Mouse (Mus musculus) lung, adult 2 months (tissue): ENCODE results near the gene Dpyd. TPM values are rescaled to one million over a fixed set of nuclear protein-coding genes. Genes with fewer than 3 reads are reported as not detected.

Experiments
- DNase-seq: peaks from one replicate; pipeline ENCODE4 v3.0.0; 2022
- H3K4me1 ChIP-seq: fragments of 200-500 bp; 2 replicates; pipeline ENCODE4 v1.6.1; 2011; ENCODE audit warnings: low read length; ENCODE audit not compliant: control insufficient read depth, insufficient read depth
- H3K4me3 ChIP-seq: fragments of 200-500 bp; replicated peaks from 2 replicates; pipeline ENCODE3; 2011; ENCODE audit warnings: low read depth, mild to moderate bottlenecking, control low read depth, low read length; ENCODE audit errors: extremely low read depth
- CTCF ChIP-seq: fragments of 200-500 bp; IDR thresholded peaks from 2 replicates; pipeline ENCODE4 v1.5.1; 2011; ENCODE audit warnings: mild to moderate bottlenecking, low read length, control low read depth; ENCODE audit not compliant: insufficient read depth
- POLR2A ChIP-seq: fragments of 200-500 bp; IDR thresholded peaks from 2 replicates; pipeline ENCODE4 v1.6.1; 2011; ENCODE audit warnings: low read depth, mild to moderate bottlenecking, control low read depth, low read length, borderline replicate concordance; ENCODE audit errors: extremely low read depth
- WGBS: fragments of 180-500 bp; shearing (Covaris S2); methylation state at CpG from one replicate; pipeline ENCODE4 v1.1.7; 2018; 5-methylcytosine and 5-hydroxymethylcytosine counted together
- polyA plus RNA-seq: library from polyadenylated mRNA; depleted of rRNA; stranded (reverse); fragments of >200 nt; gene quantifications from 2 replicates; pipeline ENCODE4 v1.2.3, GENCODE M21; 2012

Gene Dpyd
- polyA plus RNA-seq, 1 experiment, result 1.4 TPM

DNA sequence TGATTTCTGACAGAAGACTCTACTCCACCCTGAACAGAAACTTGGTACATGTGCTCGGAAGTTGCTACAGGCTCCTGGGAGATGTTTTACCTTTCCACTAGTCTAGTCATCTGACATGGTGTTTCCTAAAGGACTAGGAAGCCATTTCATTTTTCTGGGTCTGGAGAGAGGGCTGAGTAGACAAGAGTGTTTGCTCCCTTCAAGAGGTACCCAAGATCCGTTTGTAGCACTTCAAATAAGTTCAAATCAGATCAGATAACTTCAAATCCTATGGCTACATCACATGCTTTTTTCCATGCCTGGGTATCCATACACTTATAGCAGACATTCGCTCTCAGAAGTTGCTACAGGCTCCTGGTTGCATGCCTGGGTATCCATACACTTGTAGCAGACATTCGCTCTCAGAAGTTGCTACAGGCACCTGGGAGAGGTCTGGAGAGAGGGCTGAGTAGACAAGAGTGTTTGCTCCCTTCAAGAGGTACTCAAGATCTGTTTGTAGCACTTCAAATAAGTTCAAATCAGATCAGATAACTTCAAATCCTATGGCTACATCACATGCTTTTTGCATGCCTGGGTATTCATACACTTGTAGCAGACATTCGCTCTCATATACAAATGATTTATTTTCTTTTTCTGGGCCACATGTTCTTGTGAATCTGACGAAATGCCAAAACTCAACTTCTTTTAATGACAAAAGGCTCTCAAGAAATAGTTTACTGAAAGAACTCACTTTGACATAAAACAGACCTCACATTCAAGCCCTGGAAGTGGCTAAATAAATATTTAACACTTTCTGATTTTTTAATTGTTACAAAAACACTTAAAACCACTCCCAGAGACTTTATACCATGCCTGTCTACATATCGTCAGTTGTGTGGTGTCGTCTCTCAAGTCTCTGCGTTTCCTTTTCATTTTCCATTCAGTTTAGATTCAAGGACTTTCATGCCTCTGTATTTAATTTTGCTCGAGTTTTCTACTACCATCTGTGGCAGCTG, 307.5 kb downstream of the Dpyd start:
- no peak overlapping the region for H3K4me3 ChIP-seq
- peak; percentile 43 for DNase-seq
- WGBS, result 51% methylated on average over 10 of the region's 10 CpGs
- H3K4me1 ChIP-seq, result no peaks in the 10 kb centered on the region
- TF ChIP-seq POLR2A (no peak), CTCF (no peak)

DNA sequence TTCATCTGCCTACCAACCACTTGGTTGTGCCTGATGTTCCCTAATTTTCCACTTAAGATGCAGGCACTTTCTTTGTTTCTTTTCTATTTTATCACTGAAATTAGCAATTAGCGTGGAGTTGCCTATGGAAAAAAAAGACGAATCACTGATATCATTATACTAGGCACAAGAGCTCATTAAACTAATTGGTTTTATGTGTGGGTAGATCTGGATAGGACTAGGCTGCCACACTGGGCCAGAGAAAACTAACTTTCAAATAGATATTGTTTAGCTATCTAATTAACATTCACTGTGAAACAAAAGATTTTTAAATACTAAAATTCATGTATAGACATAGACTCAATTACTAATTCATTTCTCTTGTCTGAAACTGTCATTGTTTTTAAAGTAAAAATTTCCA, 313.9 kb downstream of the Dpyd start:
- WGBS, result 75% methylated on average over 2 of the region's 2 CpGs
- Histone ChIP-seq H3K4me1 (no peaks in the 10 kb centered on the region), H3K4me3 (no peak overlapping the region)
- no peak for DNase-seq
- TF ChIP-seq CTCF, result no peak
- no peak for TF ChIP-seq POLR2A

DNA sequence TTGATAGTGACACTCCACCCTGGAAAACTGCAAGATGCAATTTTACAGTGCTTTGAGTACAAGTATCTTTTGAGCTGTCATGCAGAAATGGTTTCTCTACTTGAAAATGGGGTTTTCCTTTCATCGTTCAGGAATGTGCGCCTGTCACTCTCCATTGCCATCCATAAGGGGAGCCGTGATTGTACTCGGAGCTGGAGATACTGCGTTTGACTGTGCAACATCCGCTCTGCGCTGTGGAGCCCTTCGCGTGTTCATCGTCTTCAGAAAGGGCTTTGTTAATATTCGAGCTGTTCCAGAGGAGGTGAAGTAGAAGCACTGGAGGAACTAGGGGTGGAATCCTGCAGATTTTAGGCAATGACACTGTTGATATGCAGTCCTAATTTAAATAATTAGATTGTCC, 337.1 kb downstream of the Dpyd start:
- H3K4me1 ChIP-seq, result no peaks in the 10 kb centered on the region
- no peak overlapping the region for H3K4me3 ChIP-seq
- DNase-seq, result no peak
- WGBS, result 89% methylated on average over 11 of the region's 11 CpGs
- no peak for TF ChIP-seq POLR2A
- no peak for TF ChIP-seq CTCF

DNA sequence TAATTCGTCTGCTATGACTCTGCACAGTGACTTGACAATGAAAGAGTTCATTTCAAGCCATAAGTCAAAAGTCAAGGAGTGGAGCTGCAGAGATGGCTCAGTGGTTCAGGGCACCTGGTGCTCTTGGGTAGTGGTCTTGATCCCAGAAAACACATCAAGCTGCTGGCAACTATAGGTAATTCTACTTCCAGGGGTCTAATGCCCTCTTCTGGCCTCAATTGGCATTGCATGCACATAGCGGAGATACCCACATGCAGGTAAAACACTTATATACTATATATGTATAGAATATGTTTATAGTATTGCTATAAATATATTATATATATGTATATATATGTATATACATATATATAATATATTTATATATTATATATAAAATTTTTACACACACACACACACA, 429.4 kb downstream of the Dpyd start:
- TF ChIP-seq CTCF, result no peak
- TF ChIP-seq POLR2A, result no peak
- no peak overlapping the region for H3K4me3 ChIP-seq
- 83% methylated on average over 2 of the region's 2 CpGs for WGBS
- no peaks in the 10 kb centered on the region for H3K4me1 ChIP-seq
- no peak for DNase-seq

DNA sequence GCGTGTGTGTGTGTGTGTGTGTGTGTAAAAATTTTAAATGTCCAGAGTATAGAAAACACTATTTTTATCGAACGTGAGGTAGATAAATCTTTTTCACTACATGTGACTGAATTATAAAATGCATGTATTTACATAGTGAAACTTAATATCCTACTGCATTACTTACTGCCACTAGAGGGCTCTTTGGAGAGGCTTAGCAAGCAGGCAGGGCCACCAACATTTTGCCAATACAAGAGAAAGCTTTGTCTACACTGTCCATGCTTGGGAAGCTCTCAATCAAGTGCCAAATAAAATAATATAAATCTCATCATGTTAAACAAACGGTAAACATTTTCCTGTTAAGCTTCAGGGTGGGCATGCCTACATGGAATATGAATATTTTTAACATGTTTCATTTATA, 429.9 kb downstream of the Dpyd start:
- DNase-seq, result no peak
- WGBS, result 83% methylated on average over 4 of the region's 4 CpGs
- no peak overlapping the region for H3K4me3 ChIP-seq
- H3K4me1 ChIP-seq, result no peaks in the 10 kb centered on the region
- TF ChIP-seq CTCF (no peak), POLR2A (no peak)

DNA sequence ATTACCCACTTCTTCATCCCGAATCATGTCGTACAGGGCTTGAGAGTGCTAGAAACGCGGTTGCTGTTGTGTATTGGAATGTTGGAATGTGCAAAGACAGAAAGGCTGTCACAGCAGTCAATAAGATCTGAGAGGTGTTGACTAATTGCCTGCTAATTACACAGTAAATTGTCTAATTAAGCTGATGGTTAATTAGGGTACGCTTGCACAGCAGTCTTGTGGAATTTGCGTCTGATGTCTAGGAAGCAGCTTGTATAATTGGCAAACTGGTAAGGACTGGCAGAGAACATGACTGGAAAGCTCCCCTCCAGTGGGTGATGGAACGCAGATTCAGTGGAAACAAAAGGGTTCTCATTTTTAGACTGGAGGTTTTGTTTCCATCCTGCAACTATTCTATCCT, 459.3 kb downstream of the Dpyd start:
- 73% methylated on average over 7 of the region's 7 CpGs for WGBS
- no peak for TF ChIP-seq CTCF
- no peak for TF ChIP-seq POLR2A
- DNase-seq, result no peak
- H3K4me3 ChIP-seq, result no peak overlapping the region
- no peaks in the 10 kb centered on the region for H3K4me1 ChIP-seq

DNA sequence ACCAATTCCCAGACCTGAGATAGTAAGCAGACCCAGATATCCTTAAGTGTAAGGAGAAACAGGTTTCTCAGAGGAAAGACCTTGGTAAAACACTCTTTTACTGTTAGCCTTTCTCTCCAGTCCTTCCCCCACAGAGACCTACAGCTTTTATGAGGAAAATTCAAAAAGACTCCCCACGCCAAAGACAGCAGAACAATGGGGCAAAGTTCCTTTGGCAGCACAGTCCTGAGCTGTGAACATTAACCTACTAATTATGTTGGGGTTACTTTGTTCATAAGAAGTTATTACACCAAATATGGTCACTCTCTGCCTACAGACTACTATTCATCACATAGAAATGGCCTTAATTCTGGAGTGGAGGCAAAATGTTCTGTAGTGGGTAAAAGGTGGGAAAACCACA, 480.7 kb downstream of the Dpyd start:
- TF ChIP-seq POLR2A (no peak), CTCF (no peak)

DNA sequence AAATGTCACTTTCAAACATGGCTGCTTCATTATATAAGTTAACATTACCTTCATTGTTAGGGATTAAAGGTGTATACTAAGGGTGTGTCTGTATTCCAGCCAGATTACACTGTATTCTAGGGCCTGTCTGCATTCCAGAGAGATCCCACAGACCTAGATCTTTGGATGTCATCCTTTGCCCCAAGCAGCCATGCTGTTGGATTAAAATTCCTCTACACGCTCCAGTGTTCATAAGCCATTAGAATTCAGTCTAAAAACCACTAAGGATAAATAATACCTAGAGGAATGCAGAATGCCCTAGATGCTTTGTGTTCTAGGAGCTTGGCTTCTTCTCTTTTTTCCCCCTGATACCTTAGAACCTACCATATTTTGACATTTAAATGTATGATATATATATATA, 494.2 kb downstream of the Dpyd start:
- no peak for DNase-seq
- 85% methylated on average over 1 of the region's 1 CpGs for WGBS
- Histone ChIP-seq H3K4me3 (no peak overlapping the region), H3K4me1 (no peaks in the 10 kb centered on the region)
- TF ChIP-seq CTCF (no peak), POLR2A (no peak)

More for the DNA sequence above, 480.7 kb downstream of the Dpyd start:
- Histone ChIP-seq H3K4me1 (no peaks in the 10 kb centered on the region), H3K4me3 (no peak overlapping the region)
- WGBS, result 76% methylated on average over 1 of the region's 1 CpGs
- DNase-seq, result no peak

DNA sequence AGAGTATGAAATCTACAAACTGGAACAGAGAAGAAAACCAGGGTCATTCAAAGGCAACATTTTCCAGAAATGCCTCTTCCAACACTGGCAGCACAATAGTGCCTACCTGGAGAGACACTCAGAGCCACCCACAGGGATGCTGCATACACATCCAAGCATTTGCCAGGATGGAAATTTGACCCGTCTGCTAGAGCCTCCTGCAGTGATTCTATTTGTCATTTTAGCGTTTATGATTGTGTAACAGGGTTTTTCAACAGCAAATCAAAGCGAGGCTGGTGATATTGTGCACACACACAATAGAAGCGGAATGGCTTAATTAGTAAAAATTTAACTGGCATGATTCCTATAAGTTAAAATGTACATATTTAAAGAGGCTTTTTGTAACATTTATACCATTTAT, 501.3 kb downstream of the Dpyd start:
- DNase-seq, result no peak
- Histone ChIP-seq H3K4me3 (no peak overlapping the region), H3K4me1 (no peaks in the 10 kb centered on the region)
- TF ChIP-seq POLR2A (no peak), CTCF (no peak)
- whole genome bisulfite sequencing, result 54% methylated on average over 4 of the region's 4 CpGs

DNA sequence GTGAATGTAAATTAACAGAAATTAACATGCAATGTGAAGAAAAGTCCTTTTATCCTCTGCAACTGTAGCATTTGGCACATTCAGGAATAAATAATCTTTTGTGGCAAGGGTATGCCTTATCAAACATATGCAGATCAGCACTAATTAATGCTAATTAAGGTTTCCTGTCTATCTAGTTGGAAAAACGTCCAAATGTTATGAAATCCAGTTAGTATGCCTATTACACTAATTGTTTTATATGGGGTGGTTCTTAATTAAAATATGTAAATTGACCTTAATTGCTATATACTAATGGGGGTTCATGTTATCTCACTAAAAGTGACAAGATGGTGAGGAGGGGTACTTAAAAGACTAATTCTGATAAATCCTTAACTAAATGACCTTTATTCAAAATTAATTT, 501.7 kb downstream of the Dpyd start:
- TF ChIP-seq CTCF (no peak), POLR2A (no peak)
- 25% methylated on average over 1 of the region's 1 CpGs for WGBS
- no peak for DNase-seq
- H3K4me1 ChIP-seq, result no peaks in the 10 kb centered on the region
- no peak overlapping the region for H3K4me3 ChIP-seq

DNA sequence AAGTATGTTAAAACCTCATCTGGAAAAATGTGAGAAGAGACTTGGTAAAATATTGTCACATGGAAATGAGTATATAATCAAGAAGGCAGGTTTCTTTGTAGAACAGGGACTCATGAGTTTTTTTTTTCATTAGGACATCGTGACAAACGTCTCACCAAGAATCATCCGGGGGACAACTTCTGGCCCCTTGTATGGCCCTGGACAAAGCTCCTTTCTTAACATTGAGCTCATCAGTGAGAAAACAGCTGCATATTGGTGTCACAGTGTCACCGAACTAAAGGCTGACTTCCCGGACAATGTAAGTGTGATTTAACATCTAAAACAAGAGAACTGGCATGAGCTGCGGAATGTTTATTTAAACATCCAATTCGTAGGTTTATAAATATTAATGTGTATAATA, 502.8 kb downstream of the Dpyd start:
- no peak for DNase-seq
- TF ChIP-seq CTCF, result no peak
- TF ChIP-seq POLR2A, result no peak
- WGBS, result 72% methylated on average over 7 of the region's 7 CpGs
- Histone ChIP-seq H3K4me1 (no peaks in the 10 kb centered on the region), H3K4me3 (no peak overlapping the region)
